In the genomic region with DNA sequence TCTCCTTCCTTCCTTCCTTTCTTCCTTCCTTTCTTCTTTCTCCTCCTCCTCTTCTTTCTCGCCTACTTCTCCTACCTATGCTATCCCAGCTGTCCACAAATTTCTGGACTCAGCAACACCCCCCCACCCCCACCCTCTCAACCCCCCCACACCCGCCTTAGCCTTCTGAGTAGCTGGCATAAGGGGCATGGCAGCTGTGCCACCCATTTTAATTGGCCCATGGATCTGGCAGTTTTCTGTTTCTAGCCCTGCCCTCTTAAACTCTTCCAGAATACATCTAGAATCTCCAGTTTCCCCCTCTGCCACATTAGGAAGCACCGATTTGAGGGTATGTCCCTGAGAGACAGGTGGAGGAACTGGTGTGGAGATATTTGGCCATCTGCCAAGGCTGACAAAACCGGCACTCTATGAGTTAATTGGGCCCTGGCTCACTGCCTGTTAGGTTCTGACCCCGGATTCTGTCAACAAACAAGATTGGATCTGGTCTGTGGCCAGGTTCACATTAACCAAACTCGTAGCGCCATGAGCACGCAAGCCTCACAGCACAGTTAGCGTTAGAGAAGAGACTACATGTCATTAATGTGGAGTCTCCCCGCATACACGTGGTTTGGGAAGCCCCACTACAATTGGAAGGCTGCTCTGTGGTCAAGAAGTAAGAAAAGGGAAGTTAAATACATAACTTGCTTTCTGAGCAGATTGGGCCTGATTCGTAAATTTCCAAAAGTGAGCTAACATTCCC, we compare ENCODE assay signal across 9 mouse cellular contexts. TPM values are rescaled to one million over a fixed set of nuclear protein-coding genes. Genes with fewer than 3 reads are reported as not detected.
A peak's percentile ranks its signal among the peaks of the same experiment; 100 is the strongest.
DNase-seq lines count a peak whose midpoint lies in the region; ATAC-seq and TF ChIP-seq lines count a peak whose summit lies in the region.
"Had no signal": no experiment of that assay in that cellular context is flagged by ENCODE, and none has a peak within 500 bp of the region (broad histone marks: within the 10 kb centered on the region; RNA-seq: fewer than 3 reads in every experiment).

No protein-coding gene starts in this region.

- DNase-seq in adrenal gland, adult (ENCODE audit: inconsistent age in 2 of 2, low spot score in 1 of 2): peak; percentile 45 to 81
- no peak for DNase-seq in adrenal gland, adult 8-10 months
- peak; percentile 28 for DNase-seq in NIH3T3 (ENCODE audit: low read depth)
- DNase-seq in kidney, postnatal 0 days (ENCODE audit: low spot score): peak; percentile 64
- DNase-seq in stomach, postnatal 0 days (ENCODE audit: low spot score): peak; percentile 65
- DNase-seq in layer of hippocampus, adult 2 months (ENCODE audit: low spot score in 2 of 2): no peak

- TF ChIP-seq CTCF in kidney, postnatal 0 days (IDR thresholded peaks at IDR 0.05; ENCODE audit: low read depth): no peak
- no peak for TF ChIP-seq CTCF in stomach, postnatal 0 days (IDR thresholded peaks at IDR 0.05; ENCODE audit: low read depth)
- TF ChIP-seq CTCF in layer of hippocampus, adult 2 months (conservative IDR thresholded peaks at IDR 0.05): no peak

- no peak for TF ChIP-seq EP300 in stomach, postnatal 0 days (optimal IDR thresholded peaks at IDR 0.05)

- peaks cover 8% of the 10 kb centered on the region; the same call in 1 of the 2 replicates for H3K4me1 ChIP-seq in heart, embryonic 12.5 days (replicated peaks)
- H3K4me1 ChIP-seq in kidney, postnatal 0 days (replicated peaks; ENCODE audit: insufficient read depth, low read length): peaks cover 10% of the 10 kb centered on the region; the same call in 1 of the 2 replicates
- peaks cover 6% of the 10 kb centered on the region for H3K4me1 ChIP-seq in stomach, postnatal 0 days (replicated peaks; ENCODE audit: control insufficient read depth, insufficient read depth)

- H3K36me3 ChIP-seq in heart, embryonic 12.5 days: no peaks in the 10 kb centered on the region
- no peaks in the 10 kb centered on the region for H3K36me3 ChIP-seq in kidney, postnatal 0 days (ENCODE audit: insufficient read depth, low read length)
- no peaks in the 10 kb centered on the region for H3K36me3 ChIP-seq in stomach, postnatal 0 days (ENCODE audit: control insufficient read depth, insufficient read depth, low read length)
- H3K36me3 ChIP-seq: neural tube, embryonic 12.5 days had no signal

- no peak overlapping the region for H3K4me3 ChIP-seq in heart, embryonic 12.5 days
- H3K4me3 ChIP-seq in kidney, postnatal 0 days (replicated peaks; ENCODE audit: low read depth, low read length): no peak overlapping the region
- H3K4me3 ChIP-seq in stomach, postnatal 0 days (ENCODE audit: low read depth, low read length): no peak overlapping the region
- no peak overlapping the region for H3K4me3 ChIP-seq in layer of hippocampus, adult 2 months
- H3K4me3 ChIP-seq: neural tube, embryonic 12.5 days had no signal

- 0 out of 2 replicates have a peak, but pooled peaks cover 6% of the 10 kb centered on the region for H3K27me3 ChIP-seq in heart, embryonic 12.5 days (replicated peaks)
- no peaks in the 10 kb centered on the region for H3K27me3 ChIP-seq in kidney, postnatal 0 days (ENCODE audit: insufficient read depth, low read length)
- H3K27me3 ChIP-seq in stomach, postnatal 0 days (ENCODE audit: control insufficient read depth, insufficient read depth, low read length): no peaks in the 10 kb centered on the region
- H3K27me3 ChIP-seq: neural tube, embryonic 12.5 days had no signal

- H3K9ac ChIP-seq in heart, embryonic 12.5 days: no peak overlapping the region
- H3K9ac ChIP-seq in kidney, postnatal 0 days (ENCODE audit: low read depth, low read length): no peak overlapping the region
- H3K9ac ChIP-seq in stomach, postnatal 0 days (ENCODE audit: low read length): no peak overlapping the region
- H3K9ac ChIP-seq: neural tube, embryonic 12.5 days had no signal

- no peak overlapping the region for H3K27ac ChIP-seq in heart, embryonic 12.5 days (ENCODE audit: poor library complexity, severe bottlenecking)
- H3K27ac ChIP-seq in kidney, postnatal 0 days: no peak overlapping the region
- peak overlapping the region; percentile 4; the same call in 1 of the 2 replicates for H3K27ac ChIP-seq in stomach, postnatal 0 days (replicated peaks)
- H3K27ac ChIP-seq in layer of hippocampus, adult 2 months: no peak overlapping the region
- H3K27ac ChIP-seq: neural tube, embryonic 12.5 days had no signal

- 49% methylated on average over 12 of the region's 12 CpGs for WGBS in heart, embryonic 12.5 days
- WGBS in kidney, postnatal 0 days: 22% methylated on average over 12 of the region's 12 CpGs
- WGBS in stomach, postnatal 0 days: 16% methylated on average over 12 of the region's 12 CpGs

- H3K9me3 ChIP-seq in heart, embryonic 12.5 days (replicated peaks): no peaks in the 10 kb centered on the region
- H3K9me3 ChIP-seq in kidney, postnatal 0 days (replicated peaks; ENCODE audit: low read length): no peaks in the 10 kb centered on the region
- no peaks in the 10 kb centered on the region for H3K9me3 ChIP-seq in stomach, postnatal 0 days (ENCODE audit: control insufficient read depth, low read length)
- H3K9me3 ChIP-seq: neural tube, embryonic 12.5 days had no signal

- no peak for ATAC-seq in heart, embryonic 12.5 days (ENCODE audit: insufficient number of reproducible peaks, low FRiP score)
- ATAC-seq in kidney, postnatal 0 days (replicated peaks; ENCODE audit: low FRiP score, low read depth): peak; percentile 63; the same call in 1 of the 2 replicates
- ATAC-seq in megakaryocyte, adult 5-6 weeks (ENCODE audit: poor library complexity, severe bottlenecking): peak; percentile 99
- ATAC-seq in stomach, postnatal 0 days (ENCODE audit: low FRiP score, low TSS enrichment): peak; percentile 34; the same call in 1 of the 2 replicates

- H3K4me2 ChIP-seq in heart, embryonic 12.5 days: 0 out of 2 replicates have a peak overlapping the region, but pooled peaks have one; percentile 29
- peak overlapping the region; percentile 25 for H3K4me2 ChIP-seq in kidney, postnatal 0 days (ENCODE audit: low read length)
- peak overlapping the region; percentile 31 for H3K4me2 ChIP-seq in stomach, postnatal 0 days (replicated peaks; ENCODE audit: low read depth)
- H3K4me2 ChIP-seq: neural tube, embryonic 12.5 days had no signal

RNA-seq across cellular contexts. Expression of a gene that starts 11.2 kb away (rescaled TPM):
- 10 to 100 TPM; 29.2 to 39.4 (median 34.0) TPM for total RNA-seq in adrenal gland, adult 8-10 months (2022)
- 30.2 and 30.3 TPM in 2 replicates for polyA plus RNA-seq in heart, embryonic 12.5 days (2016; fragmentation: Nextera tagmentation; extraction: Ambion mirVana)
- polyA plus RNA-seq in kidney, postnatal 0 days (2015; fragmentation: Nextera tagmentation; extraction: Ambion mirVana): 20.7 and 21.2 TPM in 2 replicates
- total RNA-seq in megakaryocyte, adult 5-6 weeks (2015): 20.4 and 21.8 TPM in 2 replicates
- total RNA-seq in megakaryocyte, adult 5-6 weeks (2017): 31.6 and 32.5 TPM in 2 replicates
- 16.4 and 20.8 TPM in 2 replicates for polyA plus RNA-seq in stomach, postnatal 0 days (2015; fragmentation: Nextera tagmentation; extraction: Ambion mirVana)
- 10 to 100 TPM; 64.9 to 68.3 TPM for total RNA-seq in layer of hippocampus, adult 2 months (2021)

Comparison
In these comparisons a context has a peak if more than half of its experiments do, and no peak if none do; other contexts are left out.
1. DNase-seq: peak in adrenal gland, adult (2 of 2), NIH3T3 (single experiment), kidney, postnatal 0 days (single experiment) and stomach, postnatal 0 days (single experiment); none in adrenal gland, adult 8-10 months (single experiment) and layer of hippocampus, adult 2 months (0 of 2).
2. Peak in every context shown above with its lines, with median percentiles within 50 percentile points of each other: H3K4me2 ChIP-seq.